Comparison of ENCODE assay signal across 11 mouse cellular contexts in genomic region chr3:9543463-9543862, GRCm38 (mm10).
"Had no signal": no experiment of that assay in that cellular context is flagged by ENCODE, and none has a peak within 500 bp of the region (broad histone marks: within the 10 kb centered on the region; RNA-seq: fewer than 3 reads in every experiment).

No protein-coding gene starts in this region.

- H3K27me3 ChIP-seq: limb, embryonic 12.5 days; liver, embryonic 15.5 days; neural tube, embryonic 13.5 days had no signal

- ATAC-seq: lung, postnatal 0 days had no signal

- H3K36me3 ChIP-seq: limb, embryonic 12.5 days; liver, embryonic 15.5 days; neural tube, embryonic 13.5 days had no signal

- DNase-seq: kidney, postnatal 14 days; lung, adult 2 months; lung, postnatal 36 days; midbrain, embryonic 14.5 days; thymus, adult 18-20 months; thymus, postnatal 14 days had no signal

- H3K27ac ChIP-seq: limb, embryonic 12.5 days; liver, embryonic 15.5 days; neural tube, embryonic 13.5 days had no signal

- H3K4me2 ChIP-seq: limb, embryonic 12.5 days; liver, embryonic 11.5 days; liver, embryonic 15.5 days; neural tube, embryonic 13.5 days had no signal

- H3K4me3 ChIP-seq: limb, embryonic 12.5 days; liver, embryonic 15.5 days; neural tube, embryonic 13.5 days had no signal

- H3K9me3 ChIP-seq: limb, embryonic 12.5 days; liver, embryonic 15.5 days; neural tube, embryonic 13.5 days had no signal

- H3K9ac ChIP-seq: limb, embryonic 12.5 days; liver, embryonic 15.5 days; neural tube, embryonic 13.5 days had no signal
